Mouse (Mus musculus) cerebellum, adult 11 months (tissue): ENCODE data around the gene Nr1h4.
A peak's percentile ranks its signal among the peaks of the same experiment; 100 is the strongest.

ENCODE experiments used
- DNase-seq: peaks from one replicate; pipeline ENCODE4 v3.0.0; 2022

Nr1h4 gene

GRCm38 (mm10) chr10:89470596-89471353 is 62.6 kb downstream of the Nr1h4 start:
- no peak for DNase-seq

- no peak for DNase-seq
Measured at GRCm38 (mm10) chr10:89464760-89465405, 68.5 kb downstream of the Nr1h4 start.

- DNase-seq = no peak
Measured at GRCm38 (mm10) chr10:89462890-89463289, 70.5 kb downstream of the Nr1h4 start.

- peak; percentile 57 for DNase-seq
Measured at GRCm38 (mm10) chr10:89461856-89462507, 71.4 kb downstream of the Nr1h4 start.

GRCm38 (mm10) chr10:89460972-89461371 is 72.4 kb downstream of the Nr1h4 start:
- DNase-seq = no peak

- no peak for DNase-seq
Measured at GRCm38 (mm10) chr10:89458770-89459169, 74.6 kb downstream of the Nr1h4 start.

- no peak for DNase-seq
Measured at GRCm38 (mm10) chr10:89453794-89454193, 79.6 kb downstream of the Nr1h4 start.

GRCm38 (mm10) chr10:89453068-89453641 is 80.2 kb downstream of the Nr1h4 start:
- no peak for DNase-seq

- peak; percentile 4 for DNase-seq
Measured at GRCm38 (mm10) chr10:89450411-89450810, 83.0 kb downstream of the Nr1h4 start.

- DNase-seq = no peak
Measured at GRCm38 (mm10) chr10:89444381-89444780, 89.0 kb downstream of the Nr1h4 start.

- DNase-seq = peak; percentile 52
Measured at GRCm38 (mm10) chr10:89443623-89444151, 89.7 kb downstream of the Nr1h4 start, which contains the start of gene Gas2l3. TSS of gene Gas2l3 (minus strand) at chr10:89443967.

- no peak for DNase-seq
Measured at GRCm38 (mm10) chr10:89443115-89443622, 90.2 kb downstream of the Nr1h4 start.

GRCm38 (mm10) chr10:89442640-89443039 is 90.7 kb downstream of the Nr1h4 start:
- no peak for DNase-seq

- DNase-seq = no peak
Measured at GRCm38 (mm10) chr10:89441961-89442360, 91.4 kb downstream of the Nr1h4 start.

GRCm38 (mm10) chr10:89439380-89439779 is 94.0 kb downstream of the Nr1h4 start:
- no peak for DNase-seq

GRCm38 (mm10) chr10:89437996-89438395 is 95.4 kb downstream of the Nr1h4 start:
- DNase-seq = no peak

- DNase-seq = no peak
Measured at GRCm38 (mm10) chr10:89437472-89437871, 95.9 kb downstream of the Nr1h4 start.

- no peak for DNase-seq
Measured at GRCm38 (mm10) chr10:89435920-89436319, 97.5 kb downstream of the Nr1h4 start.

- no peak for DNase-seq
Measured at GRCm38 (mm10) chr10:89435413-89435812, 98.0 kb downstream of the Nr1h4 start.

- no peak for DNase-seq
Measured at GRCm38 (mm10) chr10:89434509-89435210, 98.7 kb downstream of the Nr1h4 start.

GRCm38 (mm10) chr10:89432743-89433142 is 100.6 kb downstream of the Nr1h4 start:
- DNase-seq = no peak

- no peak for DNase-seq
Measured at GRCm38 (mm10) chr10:89430751-89431150, 102.6 kb downstream of the Nr1h4 start.
